Mouse (Mus musculus) embryonic stem cell, embryonic (primary cell): ENCODE measurements at regions not wholly inside any gene's neighbourhood (a gene's known extent, or its start where the extent isn't known, plus 50 kb on each side); places are given as distances from the start of the nearest gene placed in this dataset.

Experiments used
- CTCF ChIA-PET, 4 experiments: fragments of 300-600 bp in 2 of 4; fragments of 350-600 bp in 2 of 4; sonication (Branson Sonifier 250); formaldehyde crosslinking; loops; one replicate each; lab custom pipeline; 2022; ENCODE audit warnings: inconsistent platforms in 2 of 4; lab: Charles Lee
- POLR2A ChIA-PET, 4 experiments: fragments of 300-600 bp in 2 of 4; fragments of 350-600 bp in 2 of 4; sonication (Branson Sonifier 250); formaldehyde crosslinking; loops; one replicate each; lab custom pipeline; 2022; ENCODE audit warnings: antibody characterized with exemption in 4 of 4, inconsistent platforms in 1 of 4; lab: Charles Lee

DNA sequence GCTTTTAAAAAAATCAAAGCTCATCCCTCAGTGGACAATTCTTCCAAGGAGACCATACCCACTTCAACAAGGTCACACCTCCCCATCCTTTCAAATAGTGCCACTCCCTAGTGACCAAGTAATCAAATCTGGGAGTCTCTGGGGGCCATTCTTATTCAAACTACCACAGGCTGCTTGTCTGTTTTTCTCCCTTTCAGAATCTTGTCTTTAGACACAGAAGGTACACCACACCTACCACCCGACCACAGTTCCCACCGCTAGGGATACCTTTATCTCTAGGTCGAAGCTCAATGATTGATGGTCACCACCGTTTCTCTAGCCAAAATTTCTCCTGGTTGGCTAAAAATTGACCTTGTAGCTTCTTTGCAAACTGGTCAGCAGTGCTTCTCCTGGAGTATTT, 328.6 kb upstream of the Smim15 start:
- POLR2A ChIA-PET: interaction anchor here in 2 of 4 experiments (0.6 to 2.6 kb wide), 10 partner anchors 10 to 240 kb away, joined by 3 to 13 read pairs (median 4); no protein-coding TSS in a partner anchor
- CTCF ChIA-PET: interaction anchor here in 2 of 4 experiments (0.8 to 1.3 kb wide), 2 partner anchors 41 to 146 kb away, joined by 3 to 6 read pairs; no protein-coding TSS in a partner anchor

DNA sequence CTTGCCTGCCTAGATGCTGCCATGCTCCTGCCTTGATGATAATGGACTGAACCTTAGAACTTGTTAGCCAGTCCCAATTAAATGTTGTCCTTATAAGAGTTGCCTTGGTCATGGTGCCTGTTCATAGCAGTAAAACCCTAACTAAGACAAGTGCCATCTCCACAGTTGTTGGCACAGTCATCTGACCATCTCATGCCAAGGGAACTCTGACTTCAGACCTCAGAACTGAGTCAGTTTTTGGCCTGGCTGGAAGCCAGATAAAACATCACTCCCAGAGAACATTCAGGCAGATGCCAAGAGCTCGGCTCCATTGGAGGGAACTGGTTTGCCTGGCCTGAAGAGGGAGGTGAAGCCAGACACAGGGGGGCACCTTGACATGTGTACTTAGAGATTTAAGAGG, 330.2 kb upstream of the Smim15 start:
- CTCF ChIA-PET: no interaction called here
- POLR2A ChIA-PET: interaction anchor here in 1 of 4 experiments (2.6 kb wide), 1 partner anchor 12 kb away, joined by 13 read pairs; no protein-coding TSS in a partner anchor

DNA sequence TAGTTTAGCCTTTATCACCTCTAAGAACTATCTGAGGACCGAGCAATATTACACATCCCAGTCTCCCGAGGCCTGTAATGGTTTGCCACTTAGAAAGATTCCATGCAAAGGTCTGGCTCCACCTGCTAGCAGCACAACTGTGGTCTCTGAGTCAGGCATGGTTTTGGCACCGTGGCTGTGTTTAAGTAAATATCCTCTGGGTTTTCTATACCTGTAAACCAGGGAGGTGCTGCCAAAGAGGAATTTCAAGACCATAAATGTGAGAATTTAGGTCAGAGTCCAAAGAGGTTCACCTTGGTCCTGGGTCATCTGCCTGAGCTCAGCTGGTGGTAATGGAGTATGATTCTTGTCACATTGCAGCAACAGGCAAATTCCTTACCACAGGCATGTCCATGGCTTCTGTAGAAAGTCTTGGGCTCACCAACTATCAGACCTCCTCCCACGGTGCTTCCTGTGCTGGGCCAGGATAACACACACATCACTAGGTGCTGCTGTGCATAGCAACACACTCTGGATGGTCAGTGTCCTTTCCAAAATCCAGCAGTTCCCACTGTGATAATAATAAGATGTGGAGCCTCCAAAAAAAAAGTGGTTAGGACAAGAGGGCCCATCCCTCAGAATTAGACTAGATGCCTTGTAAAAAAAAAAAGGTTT, 332.8 kb upstream of the Smim15 start:
- CTCF ChIA-PET: no interaction called here
- POLR2A ChIA-PET: interaction anchor here in 1 of 4 experiments (1.0 kb wide), 1 partner anchor 15 kb away, joined by 3 read pairs; no protein-coding TSS in a partner anchor

DNA sequence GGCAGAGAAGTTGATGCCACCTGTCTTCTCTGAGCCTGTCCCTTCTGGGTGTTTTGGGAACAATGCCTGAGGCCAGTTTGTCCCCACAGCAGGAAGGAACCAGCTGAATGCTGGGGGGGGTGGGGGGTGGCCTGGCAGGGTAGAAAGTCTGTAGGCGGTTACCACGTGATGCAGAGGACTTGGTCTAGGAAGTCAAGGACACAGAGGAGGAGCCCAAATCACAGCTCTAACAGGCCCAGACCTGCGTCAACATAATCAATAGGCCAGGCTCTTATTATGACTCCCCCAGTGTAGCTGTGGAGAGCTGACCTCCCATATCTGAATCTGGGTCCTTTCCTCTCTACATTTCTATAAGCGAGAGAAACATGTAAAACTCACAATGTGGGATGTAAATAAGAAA, 333.9 kb upstream of the Smim15 start:
- CTCF ChIA-PET: interaction anchor here in 2 of 4 experiments (0.6 kb wide), 2 partner anchors 628 to 1723 kb away, joined by 3 to 5 read pairs; no protein-coding TSS in a partner anchor

DNA sequence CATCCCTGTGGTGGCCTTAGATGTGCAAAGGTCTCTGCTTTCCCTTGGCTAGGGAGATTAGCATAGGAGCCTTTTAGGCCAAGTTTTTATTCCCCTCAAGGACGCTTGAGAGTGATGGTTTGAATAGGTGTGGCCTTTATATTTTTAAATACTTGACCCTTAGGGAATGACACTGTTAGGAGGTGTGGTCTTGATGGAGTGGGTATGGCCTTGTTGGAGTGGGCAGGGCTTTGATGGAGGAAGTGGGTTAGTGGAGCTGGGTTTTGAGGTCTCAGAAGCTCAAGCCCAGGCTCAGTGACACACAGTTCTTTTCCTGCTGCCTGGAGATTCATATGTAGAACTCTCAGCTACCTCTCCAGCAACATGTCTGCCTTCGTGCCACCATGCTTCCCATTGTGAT, 334.4 kb upstream of the Smim15 start:
- POLR2A ChIA-PET: interaction anchor here in 3 of 4 experiments (0.6 to 2.0 kb wide), 23 partner anchors 8 to 195 kb away, joined by 3 to 8 read pairs (median 3); no protein-coding TSS in a partner anchor

More for the DNA sequence above, 333.9 kb upstream of the Smim15 start:
- POLR2A ChIA-PET: interaction anchor here in 3 of 4 experiments (0.5 to 2.0 kb wide), 26 partner anchors 8 to 194 kb away, joined by 3 to 8 read pairs (median 3); no protein-coding TSS in a partner anchor

DNA sequence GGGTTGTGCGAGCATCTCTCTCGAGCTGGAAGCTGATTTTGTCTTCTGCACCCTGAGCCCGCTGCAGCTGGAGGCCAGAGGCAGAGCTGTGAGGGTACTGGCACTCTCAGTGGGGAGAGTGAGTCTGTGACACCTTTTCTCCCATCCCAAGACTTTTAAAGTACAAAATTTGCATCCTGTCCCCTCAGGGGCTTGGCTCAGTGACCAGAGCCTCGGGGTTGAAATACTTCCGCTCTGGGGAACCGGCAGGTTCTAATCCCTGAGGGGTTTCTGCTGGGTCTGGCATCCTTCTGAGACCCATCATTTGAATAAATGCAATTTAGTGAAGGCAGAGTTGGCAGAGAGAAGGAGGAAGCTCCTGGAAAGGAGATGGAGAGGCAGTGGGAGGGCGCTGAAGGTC, 340.5 kb upstream of the Smim15 start:
- POLR2A ChIA-PET: interaction anchor here in 1 of 4 experiments (2.1 kb wide), 1 partner anchor 12 kb away, joined by 5 read pairs; no protein-coding TSS in a partner anchor
- CTCF ChIA-PET: interaction anchor here in 1 of 4 experiments (0.8 kb wide), 1 partner anchor 26 kb away, joined by 3 read pairs; no protein-coding TSS in a partner anchor

More for the DNA sequence above, 334.4 kb upstream of the Smim15 start:
- CTCF ChIA-PET: interaction anchor here in 2 of 4 experiments (0.6 kb wide), 2 partner anchors 628 to 1723 kb away, joined by 3 to 5 read pairs; no protein-coding TSS in a partner anchor

DNA sequence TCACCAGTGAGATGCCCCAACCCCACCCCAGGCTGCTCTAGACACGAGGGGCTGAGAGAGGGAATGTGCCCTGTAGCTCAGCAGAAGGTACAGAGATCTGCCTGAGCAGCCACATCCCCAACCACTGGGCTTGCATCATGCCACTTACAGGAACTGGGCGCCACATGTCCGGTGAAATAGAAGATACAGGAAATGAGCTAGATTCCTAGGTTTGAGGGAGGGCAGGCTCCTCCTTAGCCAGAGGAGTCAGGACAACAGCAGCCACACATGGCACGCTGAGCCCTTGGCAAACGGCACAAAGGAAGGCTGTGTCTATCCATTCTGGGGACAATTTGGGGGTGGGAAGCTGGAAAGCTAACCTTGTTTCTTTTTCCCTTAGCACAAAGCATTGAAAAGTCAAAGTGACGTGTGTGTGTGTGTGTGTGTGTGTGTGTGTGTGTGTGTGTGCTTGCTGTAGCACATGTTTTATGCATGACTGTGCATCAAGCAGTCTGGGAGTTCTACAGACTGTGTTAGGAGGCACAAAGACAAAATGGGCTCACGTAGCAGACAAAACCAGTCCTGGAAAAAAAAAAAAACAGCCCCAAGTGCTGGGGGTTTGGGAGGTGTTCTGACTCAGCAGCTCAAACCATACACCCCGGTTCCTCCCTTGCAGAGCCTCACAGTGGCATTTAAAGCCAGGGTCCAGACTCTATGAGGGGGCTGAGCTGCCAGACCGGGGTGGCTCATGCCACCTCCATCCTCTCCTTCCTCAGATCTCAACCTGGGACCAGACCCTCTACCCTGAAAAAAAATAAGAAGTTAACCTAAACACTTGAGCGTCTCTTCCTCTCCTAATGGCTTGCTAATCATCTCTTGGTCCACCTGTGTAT, 343.7 kb upstream of the Smim15 start:
- POLR2A ChIA-PET: interaction anchor here (0.6 to 2.3 kb wide), 9 partner anchors 8 to 753 kb away, joined by 3 to 8 read pairs (median 4); no protein-coding TSS in a partner anchor

DNA sequence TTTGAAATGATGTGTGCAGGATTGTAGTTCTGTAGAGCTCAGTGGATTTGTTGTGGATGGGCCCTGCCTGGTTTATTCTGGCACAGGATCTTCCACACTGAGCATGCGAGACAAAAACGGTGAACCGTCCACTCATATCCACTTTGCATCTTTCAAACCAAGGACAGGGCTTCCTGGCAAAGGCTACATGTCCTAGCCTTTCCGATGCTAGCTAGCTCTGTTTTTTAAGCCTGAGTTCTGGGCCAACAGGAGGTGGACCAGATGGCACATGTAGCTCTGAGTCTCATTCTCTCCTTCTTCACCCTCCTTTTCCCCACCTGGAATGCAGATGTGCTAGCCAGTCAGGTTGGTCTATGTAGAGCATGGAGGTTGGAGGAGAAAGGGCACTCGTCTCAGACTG, 345.0 kb upstream of the Smim15 start:
- CTCF ChIA-PET: no interaction called here
- POLR2A ChIA-PET: interaction anchor here in 1 of 4 experiments (0.8 to 2.3 kb wide), 4 partner anchors 11 to 17 kb away, joined by 3 to 8 read pairs (median 4); no protein-coding TSS in a partner anchor

More for the DNA sequence above, 343.7 kb upstream of the Smim15 start:
- CTCF ChIA-PET: no interaction called here

DNA sequence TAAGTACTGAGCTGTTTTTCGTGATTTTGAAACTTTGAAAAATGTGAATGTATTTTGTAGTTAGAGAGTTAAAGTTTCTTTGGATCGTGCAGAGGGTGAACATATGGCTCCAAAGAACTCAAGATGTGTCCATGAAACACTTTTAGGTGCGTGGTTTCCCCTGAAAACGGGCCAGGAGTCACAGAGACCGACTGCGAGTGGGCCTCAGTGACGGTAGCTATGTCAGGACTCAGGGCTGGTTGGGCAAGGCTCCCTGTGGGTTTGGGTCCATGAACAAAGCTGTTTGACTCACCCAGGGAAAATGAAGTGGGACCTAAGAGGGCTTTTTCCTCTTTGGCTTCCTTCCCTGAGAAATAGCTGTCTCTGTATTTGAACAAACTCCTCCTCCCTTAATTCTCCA, 345.9 kb upstream of the Smim15 start:
- CTCF ChIA-PET: no interaction called here
- POLR2A ChIA-PET: interaction anchor here in 1 of 4 experiments (0.8 to 1.5 kb wide), 5 partner anchors 9 to 22 kb away, joined by 3 to 4 read pairs (median 3); no protein-coding TSS in a partner anchor

DNA sequence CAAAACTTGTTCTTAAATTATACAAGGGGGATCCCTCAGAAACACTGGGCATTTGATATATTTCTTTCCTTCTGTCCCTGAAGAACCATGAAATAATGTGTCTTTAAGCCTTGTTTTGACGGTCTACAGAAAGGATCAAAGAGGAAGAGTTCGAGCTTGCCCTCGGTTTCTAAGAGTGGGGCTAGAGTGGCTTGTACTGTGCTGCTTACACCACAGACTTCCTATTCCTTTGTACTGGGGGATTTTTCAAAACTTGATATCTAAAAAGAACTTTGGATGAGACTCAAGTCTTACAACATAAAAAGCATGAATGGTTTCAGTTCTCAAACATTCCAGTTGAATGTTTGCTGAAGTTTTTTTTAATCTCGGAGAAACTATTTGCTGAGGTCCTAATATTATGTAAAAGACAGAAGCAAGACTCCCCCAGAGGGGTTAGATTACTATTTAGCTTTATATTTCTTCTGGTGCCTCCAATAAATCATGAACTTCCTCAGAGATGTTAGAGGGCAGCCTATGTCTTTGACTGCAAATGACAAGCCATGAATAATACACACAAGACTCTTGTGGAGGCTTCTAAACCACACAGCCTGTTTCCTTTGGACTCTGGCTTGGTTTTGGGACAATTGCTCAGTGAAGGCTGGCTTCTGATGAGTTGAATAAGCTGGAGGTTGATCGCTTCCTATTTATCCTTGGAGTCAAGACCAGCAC, 352.0 kb upstream of the Smim15 start:
- ChIA-PET CTCF (no interaction called here), POLR2A (no interaction called here)

DNA sequence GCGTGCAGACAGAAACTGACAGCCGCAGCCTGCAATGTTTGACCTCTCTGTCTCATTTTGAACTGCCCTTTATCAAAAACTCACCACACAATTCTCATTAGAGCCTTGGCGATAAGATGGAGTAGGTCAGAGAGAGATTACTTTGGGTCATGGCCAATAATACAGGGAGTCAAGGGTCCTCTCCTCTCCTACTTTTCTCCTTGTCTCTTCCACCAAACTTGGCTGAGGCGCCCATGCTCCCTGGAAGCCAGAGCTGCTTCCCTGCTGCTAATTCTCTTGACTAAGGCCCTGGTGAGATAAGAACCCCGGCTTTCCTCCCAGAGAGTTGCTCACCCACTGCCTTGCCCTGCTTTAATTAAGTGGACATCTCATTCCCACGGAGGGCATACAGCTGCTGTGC, 355.3 kb upstream of the Smim15 start:
- POLR2A ChIA-PET: interaction anchor here in 1 of 4 experiments (0.7 to 1.0 kb wide), 2 partner anchors 9 to 12 kb away, joined by 3 read pairs; no protein-coding TSS in a partner anchor
- CTCF ChIA-PET: no interaction called here

DNA sequence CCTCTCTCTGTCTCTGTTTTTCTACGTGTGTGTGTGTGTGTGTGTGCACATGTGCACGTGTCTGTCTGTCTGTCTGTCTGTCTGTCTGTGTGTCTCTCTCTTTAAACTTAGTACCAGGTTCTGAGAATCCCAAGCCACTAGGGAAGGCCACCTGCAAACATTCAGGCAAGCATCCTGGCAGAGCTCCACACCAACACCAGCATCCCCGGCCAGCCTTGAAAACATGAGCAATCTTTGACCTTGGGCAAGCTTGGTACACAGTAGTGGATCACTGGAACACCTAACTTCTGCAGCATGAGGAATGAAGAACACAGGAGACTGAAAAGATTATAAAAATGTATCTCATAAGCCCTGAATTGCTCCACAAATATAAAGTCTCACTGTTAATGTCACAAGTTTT, 359.0 kb upstream of the Smim15 start:
- CTCF ChIA-PET: interaction anchor here in 1 of 4 experiments (0.7 kb wide), 1 partner anchor 473 kb away, joined by 4 read pairs; the partner anchor contains the start of genes Ercc8 and Ndufaf2
- POLR2A ChIA-PET: interaction anchor here in 1 of 4 experiments (1.9 kb wide), 1 partner anchor 15 kb away, joined by 4 read pairs; no protein-coding TSS in a partner anchor

DNA sequence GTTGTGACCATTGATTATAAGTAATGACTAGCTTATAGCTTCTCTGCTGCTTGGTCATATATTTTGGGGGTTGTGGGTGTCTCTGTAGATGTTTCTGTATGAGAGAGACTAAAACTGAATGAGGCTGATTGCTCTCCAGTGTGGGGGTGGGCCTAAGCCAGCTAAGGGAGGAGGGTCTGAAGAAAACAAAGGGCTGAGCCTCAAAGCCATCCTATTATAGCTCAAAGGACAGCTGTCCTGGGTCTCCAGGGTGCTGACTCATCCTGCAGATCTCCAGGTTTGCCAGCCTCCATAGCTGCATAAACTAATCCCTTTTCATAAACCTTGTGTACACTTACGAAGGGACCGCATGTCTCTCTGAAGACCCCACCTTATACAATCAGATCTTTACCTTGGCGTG, 360.3 kb upstream of the Smim15 start:
- CTCF ChIA-PET: no interaction called here
- POLR2A ChIA-PET: interaction anchor here in 2 of 4 experiments (0.9 to 1.9 kb wide), 4 partner anchors 17 to 43 kb away, joined by 3 to 4 read pairs (median 3); no protein-coding TSS in a partner anchor

DNA sequence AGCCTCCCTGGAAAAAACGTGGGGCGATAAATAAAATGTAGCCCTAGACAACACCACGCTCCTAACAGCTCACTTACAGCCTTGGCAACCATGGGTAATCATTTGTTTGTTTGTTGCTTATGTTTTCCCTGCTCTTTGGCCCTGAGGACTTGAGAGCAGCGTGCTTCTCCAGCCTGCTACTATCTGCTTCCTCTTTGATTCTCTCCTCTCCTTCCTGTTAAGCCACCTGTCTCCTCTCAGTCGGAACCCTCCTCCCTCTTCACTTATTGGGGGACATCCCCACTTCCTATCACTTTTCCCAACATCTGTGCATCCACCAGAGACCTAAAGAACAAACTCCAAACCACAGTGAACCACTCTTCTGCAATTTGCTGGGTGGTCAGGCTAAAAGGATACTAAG, 362.5 kb upstream of the Smim15 start:
- ChIA-PET CTCF (no interaction called here), POLR2A (interaction anchor here in 1 of 4 experiments (0.9 kb wide), 1 partner anchor 28 kb away, joined by 3 read pairs; no protein-coding TSS in a partner anchor)

DNA sequence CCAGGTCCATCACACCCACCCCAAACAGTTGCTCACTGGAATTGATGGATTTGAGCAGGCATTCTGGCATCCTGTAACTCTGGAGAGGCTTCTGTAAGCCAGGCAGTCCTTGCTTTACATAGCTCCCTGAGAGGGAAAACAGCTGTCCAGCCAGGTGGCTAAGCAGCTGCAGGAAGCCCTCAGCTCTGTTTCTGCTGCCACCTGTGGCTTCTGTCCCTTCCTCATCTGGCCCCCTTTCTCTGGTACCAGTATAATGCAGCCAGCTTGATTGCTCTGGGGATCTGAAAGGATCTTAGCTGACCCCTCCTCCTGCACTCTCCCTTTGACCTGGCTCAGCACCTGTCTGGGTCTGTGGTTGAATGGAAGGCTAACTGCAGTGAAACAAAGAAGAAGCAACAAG, 365.4 kb upstream of the Smim15 start:
- CTCF ChIA-PET: no interaction called here
- POLR2A ChIA-PET: interaction anchor here in 2 of 4 experiments (0.5 to 1.3 kb wide), 3 partner anchors 117 to 256 kb away, joined by 4 to 9 read pairs (median 5); no protein-coding TSS in a partner anchor

DNA sequence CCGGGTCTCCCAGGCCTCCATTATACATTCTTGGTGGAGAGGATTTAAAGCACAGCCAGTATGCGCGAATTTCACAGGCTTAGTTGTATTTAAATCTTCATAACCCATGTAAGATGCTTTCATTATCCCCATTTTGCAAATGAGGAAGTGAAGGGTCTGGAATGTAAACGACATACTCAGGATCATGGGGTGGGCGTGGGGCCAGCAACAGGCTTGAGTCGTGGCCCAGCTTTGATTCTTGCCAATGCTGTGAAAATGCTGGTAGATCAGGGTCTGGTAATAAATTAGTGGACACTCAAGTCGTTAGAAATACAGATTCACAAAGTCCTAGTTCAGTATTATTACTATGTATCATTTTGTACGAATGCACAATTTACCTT, 367.2 kb upstream of the Smim15 start:
- ChIA-PET CTCF (interaction anchor here in 3 of 4 experiments (0.7 to 0.8 kb wide), 4 partner anchors 26 to 1237 kb away, joined by 3 to 8 read pairs (median 3); no protein-coding TSS in a partner anchor), POLR2A (interaction anchor here in 2 of 4 experiments (0.6 to 1.7 kb wide), 15 partner anchors 10 to 639 kb away, joined by 3 to 7 read pairs (median 3); partner anchors contain the start of gene Depdc1b (in 1 of the 2))
